Mouse (Mus musculus): Measurements from ENCODE around the gene Sash3. TPM values are rescaled to one million over a fixed set of nuclear protein-coding genes. Genes with fewer than 3 reads are reported as not detected.
A peak's percentile ranks its signal among the peaks of the same experiment; 100 is the strongest.

The Sash3 gene
- polyA plus RNA-seq, 1 experiment from 2014 or later, result 0.94 TPM

GRCm38 (mm10) chrX:48191261-48191660 is 45.0 kb downstream of the Sash3 start:
- H3K9ac ChIP-seq (replicated peaks), result no peak overlapping the region
- H3K36me3 ChIP-seq, result peaks cover 6% of the 10 kb centered on the region; the same call in 1 of the 2 replicates
- no peaks in the 10 kb centered on the region for H3K4me1 ChIP-seq
- no peak overlapping the region for H3K4me2 ChIP-seq (replicated peaks)
- no peaks in the 10 kb centered on the region for H3K9me3 ChIP-seq
- no peak overlapping the region for H3K27ac ChIP-seq (replicated peaks)
- H3K4me3 ChIP-seq, result no peak overlapping the region
- no peak for ATAC-seq (replicated peaks)
- WGBS, result 93% methylated on average over 6 of the region's 6 CpGs
- no peaks in the 10 kb centered on the region for H3K27me3 ChIP-seq

- Histone ChIP-seq H3K9me3 (no peaks in the 10 kb centered on the region), H3K4me1 (no peaks in the 10 kb centered on the region), H3K9ac (replicated peaks) (no peak overlapping the region), H3K4me2 (replicated peaks) (no peak overlapping the region), H3K27me3 (no peaks in the 10 kb centered on the region), H3K27ac (replicated peaks) (no peak overlapping the region), H3K36me3 (peaks cover 6% of the 10 kb centered on the region; the same call in 1 of the 2 replicates), H3K4me3 (no peak overlapping the region)
- 62% methylated on average over 14 of the region's 14 CpGs for WGBS
- ATAC-seq (replicated peaks), result no peak
Measured at GRCm38 (mm10) chrX:48193235-48194152, 47.3 kb downstream of the Sash3 start.

GRCm38 (mm10) chrX:48197856-48198255 is 51.6 kb downstream of the Sash3 start:
- no peak overlapping the region for H3K9ac ChIP-seq (replicated peaks)
- WGBS, result 82% methylated on average over 3 of the region's 3 CpGs
- H3K36me3 ChIP-seq, result 0 out of 2 replicates have a peak, but pooled peaks cover 3% of the 10 kb centered on the region
- no peaks in the 10 kb centered on the region for H3K27me3 ChIP-seq
- H3K4me3 ChIP-seq, result no peak overlapping the region
- ATAC-seq (replicated peaks), result no peak
- no peaks in the 10 kb centered on the region for H3K4me1 ChIP-seq
- no peak overlapping the region for H3K4me2 ChIP-seq (replicated peaks)
- H3K27ac ChIP-seq (replicated peaks), result no peak overlapping the region
- no peaks in the 10 kb centered on the region for H3K9me3 ChIP-seq

- Histone ChIP-seq H3K9me3 (no peaks in the 10 kb centered on the region), H3K4me3 (no peak overlapping the region), H3K36me3 (0 out of 2 replicates have a peak, but pooled peaks cover 3% of the 10 kb centered on the region), H3K9ac (replicated peaks) (no peak overlapping the region), H3K27me3 (no peaks in the 10 kb centered on the region), H3K4me1 (0 out of 2 replicates have a peak, but pooled peaks cover 4% of the 10 kb centered on the region), H3K4me2 (replicated peaks) (no peak overlapping the region), H3K27ac (replicated peaks) (no peak overlapping the region)
- no peak for ATAC-seq (replicated peaks)
- WGBS, result 88% methylated on average over 2 of the region's 2 CpGs
Measured at GRCm38 (mm10) chrX:48199026-48199425, 52.8 kb downstream of the Sash3 start.

- ATAC-seq (replicated peaks), result no peak
- 0 out of 2 replicates have a peak, but pooled peaks cover 9% of the 10 kb centered on the region for H3K4me1 ChIP-seq
- H3K27ac ChIP-seq (replicated peaks), result no peak overlapping the region
- H3K36me3 ChIP-seq, result no peaks in the 10 kb centered on the region
- no peaks in the 10 kb centered on the region for H3K9me3 ChIP-seq
- H3K4me2 ChIP-seq (replicated peaks), result no peak overlapping the region
- H3K27me3 ChIP-seq, result no peaks in the 10 kb centered on the region
- no peak overlapping the region for H3K9ac ChIP-seq (replicated peaks)
- no peak overlapping the region for H3K4me3 ChIP-seq
- 85% methylated on average over 3 of the region's 3 CpGs for WGBS
Measured at GRCm38 (mm10) chrX:48200699-48201098, 54.5 kb downstream of the Sash3 start.

GRCm38 (mm10) chrX:48201973-48202372 is 55.7 kb downstream of the Sash3 start:
- Histone ChIP-seq H3K4me1 (peaks cover 15% of the 10 kb centered on the region; the same call in 1 of the 2 replicates), H3K27ac (replicated peaks) (no peak overlapping the region), H3K27me3 (no peaks in the 10 kb centered on the region), H3K4me2 (replicated peaks) (no peak overlapping the region), H3K9me3 (no peaks in the 10 kb centered on the region), H3K36me3 (no peaks in the 10 kb centered on the region), H3K4me3 (no peak overlapping the region), H3K9ac (replicated peaks) (no peak overlapping the region)
- 87% methylated on average over 7 of the region's 7 CpGs for WGBS
- no peak for ATAC-seq (replicated peaks)

- Histone ChIP-seq H3K27me3 (no peaks in the 10 kb centered on the region), H3K27ac (replicated peaks) (no peak overlapping the region), H3K4me1 (peaks cover 20% of the 10 kb centered on the region; the same call in 1 of the 2 replicates), H3K4me2 (replicated peaks) (no peak overlapping the region), H3K36me3 (no peaks in the 10 kb centered on the region), H3K9ac (replicated peaks) (no peak overlapping the region), H3K4me3 (no peak overlapping the region), H3K9me3 (no peaks in the 10 kb centered on the region)
- ATAC-seq (replicated peaks), result no peak
- WGBS, result 84% methylated on average over 7 of the region's 7 CpGs
Measured at GRCm38 (mm10) chrX:48202436-48202835, 56.2 kb downstream of the Sash3 start.

GRCm38 (mm10) chrX:48202995-48203394 is 56.8 kb downstream of the Sash3 start:
- Histone ChIP-seq H3K9ac (replicated peaks) (no peak overlapping the region), H3K4me2 (replicated peaks) (no peak overlapping the region), H3K9me3 (no peaks in the 10 kb centered on the region), H3K36me3 (no peaks in the 10 kb centered on the region), H3K4me1 (peaks cover 22% of the 10 kb centered on the region; the same call in 1 of the 2 replicates), H3K27ac (replicated peaks) (no peak overlapping the region), H3K27me3 (no peaks in the 10 kb centered on the region), H3K4me3 (no peak overlapping the region)
- 82% methylated on average over 4 of the region's 4 CpGs for WGBS
- ATAC-seq (replicated peaks), result no peak

GRCm38 (mm10) chrX:48203763-48204162 is 57.5 kb downstream of the Sash3 start:
- Histone ChIP-seq H3K9ac (replicated peaks) (no peak overlapping the region), H3K4me3 (no peak overlapping the region), H3K36me3 (no peaks in the 10 kb centered on the region), H3K4me2 (replicated peaks) (no peak overlapping the region), H3K27ac (replicated peaks) (no peak overlapping the region), H3K27me3 (no peaks in the 10 kb centered on the region), H3K4me1 (peaks cover 22% of the 10 kb centered on the region; the same call in 1 of the 2 replicates), H3K9me3 (no peaks in the 10 kb centered on the region)
- no peak for ATAC-seq (replicated peaks)
- 82% methylated on average over 7 of the region's 7 CpGs for WGBS

GRCm38 (mm10) chrX:48204469-48204868 is 58.2 kb downstream of the Sash3 start:
- 59% methylated on average over 6 of the region's 6 CpGs for WGBS
- H3K4me2 ChIP-seq (replicated peaks), result no peak overlapping the region
- H3K4me3 ChIP-seq, result no peak overlapping the region
- H3K27ac ChIP-seq (replicated peaks), result no peak overlapping the region
- peaks cover 22% of the 10 kb centered on the region; the same call in 1 of the 2 replicates for H3K4me1 ChIP-seq
- H3K9me3 ChIP-seq, result no peaks in the 10 kb centered on the region
- ATAC-seq (replicated peaks), result no peak
- H3K27me3 ChIP-seq, result no peaks in the 10 kb centered on the region
- no peak overlapping the region for H3K9ac ChIP-seq (replicated peaks)
- no peaks in the 10 kb centered on the region for H3K36me3 ChIP-seq

- peak overlapping the region; percentile 47 for H3K4me2 ChIP-seq (replicated peaks)
- peak; percentile 85 for ATAC-seq (replicated peaks)
- H3K27me3 ChIP-seq, result no peaks in the 10 kb centered on the region
- H3K9ac ChIP-seq (replicated peaks), result peak overlapping the region; percentile 56
- H3K4me1 ChIP-seq, result peaks cover 22% of the 10 kb centered on the region; the same call in 1 of the 2 replicates
- no peaks in the 10 kb centered on the region for H3K9me3 ChIP-seq
- H3K4me3 ChIP-seq, result peak overlapping the region; percentile 71
- no peaks in the 10 kb centered on the region for H3K36me3 ChIP-seq
- WGBS, result 19% methylated on average over 35 of the region's 36 CpGs
- peak overlapping the region; percentile 65 for H3K27ac ChIP-seq (replicated peaks)
Measured at GRCm38 (mm10) chrX:48207761-48208487, 61.7 kb downstream of the Sash3 start.

All from forebrain, embryonic 15.5 days (tissue).